Mouse (Mus musculus) frontal cortex, postnatal 14 days (tissue): ENCODE results near the gene Cpne8.
"Not testable (repeated sequence)": the region's sequence is repeated elsewhere in the genome, so short reads cannot be mapped to it uniquely, and the experiment has no call there.

Source experiments
- DNase-seq, 2 experiments: peaks; one replicate each; pipeline ENCODE4 v3.0.0; 2022; ENCODE audit warnings: low spot score in 2 of 2

Cpne8 gene

GRCm38 (mm10) chr15:90490186-90490585 lies 189.0 kb downstream of the Cpne8 start:
- no peak for DNase-seq

- not testable (repeated sequence) for DNase-seq
Observed at GRCm38 (mm10) chr15:90470561-90470960, 208.7 kb downstream of the Cpne8 start.

DNA sequence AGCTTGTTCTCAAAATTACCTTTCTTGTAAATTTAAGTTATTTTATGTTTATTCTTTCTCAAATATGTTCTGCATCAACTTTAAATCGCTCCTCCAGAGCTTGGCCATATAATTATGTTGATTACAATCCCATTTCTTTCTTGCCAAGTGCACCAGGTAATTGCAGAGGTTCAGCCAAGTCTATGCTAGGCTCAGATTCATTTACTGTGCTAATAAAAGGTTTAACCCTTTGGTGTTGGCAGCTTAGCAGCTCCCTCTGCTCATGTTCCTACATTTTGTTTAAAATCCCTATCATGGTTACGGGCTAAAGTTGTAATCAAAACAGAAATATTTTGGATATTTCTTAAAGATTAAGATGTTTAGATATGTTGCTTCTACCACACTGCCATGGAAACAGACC lies 216.0 kb downstream of the Cpne8 start:
- no peak for DNase-seq

GRCm38 (mm10) chr15:90446076-90446475 lies 233.2 kb downstream of the Cpne8 start:
- no peak for DNase-seq
